Mouse (Mus musculus): ENCODE measurements around the gene Hmgcll1. TPM values are rescaled to one million over a fixed set of nuclear protein-coding genes. Genes with fewer than 3 reads are reported as not detected.

Hmgcll1 gene
- polyA plus RNA-seq, 1 experiment = not detected

- no peaks in the 10 kb centered on the region for H3K27me3 ChIP-seq (ENCODE audit: control insufficient read depth)
- no peak for TF ChIP-seq GATA1 (IDR thresholded peaks at IDR 0.05; ENCODE audit: low read length)
- TF ChIP-seq TAL1 (IDR thresholded peaks at IDR 0.05; ENCODE audit: low read length) = no peak
- no peak overlapping the region for H3K4me3 ChIP-seq (replicated peaks)
- no peaks in the 10 kb centered on the region for H3K9me3 ChIP-seq (ENCODE audit: control insufficient read depth, low read length)
- H3K36me3 ChIP-seq (ENCODE audit: control insufficient read depth) = no peaks in the 10 kb centered on the region
- peaks cover 2% of the 10 kb centered on the region; the same call in 1 of the 2 replicates for H3K4me1 ChIP-seq (ENCODE audit: control insufficient read depth)
These were observed 7.2 kb upstream of the Hmgcll1 start for GRCm38 (mm10) chr9:76007342-76007970.

GRCm38 (mm10) chr9:76013789-76014188 lies 866 bp upstream of the Hmgcll1 start:
- no peak overlapping the region for H3K4me3 ChIP-seq (replicated peaks)
- peaks cover 10% of the 10 kb centered on the region for H3K4me1 ChIP-seq (ENCODE audit: control insufficient read depth)
- H3K9me3 ChIP-seq (ENCODE audit: control insufficient read depth, low read length) = no peaks in the 10 kb centered on the region
- H3K27me3 ChIP-seq (ENCODE audit: control insufficient read depth) = peaks cover 9% of the 10 kb centered on the region
- no peak for TF ChIP-seq TAL1 (IDR thresholded peaks at IDR 0.05; ENCODE audit: low read length)
- TF ChIP-seq GATA1 (IDR thresholded peaks at IDR 0.05; ENCODE audit: low read length) = no peak
- no peaks in the 10 kb centered on the region for H3K36me3 ChIP-seq (ENCODE audit: control insufficient read depth)

GRCm38 (mm10) chr9:76015971-76016370 lies 1.3 kb downstream of the Hmgcll1 start:
- no peaks in the 10 kb centered on the region for H3K9me3 ChIP-seq (ENCODE audit: control insufficient read depth, low read length)
- H3K4me1 ChIP-seq (ENCODE audit: control insufficient read depth) = peaks cover 10% of the 10 kb centered on the region
- no peak for TF ChIP-seq GATA1 (IDR thresholded peaks at IDR 0.05; ENCODE audit: low read length)
- no peak for TF ChIP-seq TAL1 (IDR thresholded peaks at IDR 0.05; ENCODE audit: low read length)
- H3K36me3 ChIP-seq (ENCODE audit: control insufficient read depth) = no peaks in the 10 kb centered on the region
- no peak overlapping the region for H3K4me3 ChIP-seq (replicated peaks)
- peaks cover 9% of the 10 kb centered on the region for H3K27me3 ChIP-seq (ENCODE audit: control insufficient read depth)

- no peaks in the 10 kb centered on the region for H3K9me3 ChIP-seq (ENCODE audit: control insufficient read depth, low read length)
- TF ChIP-seq GATA1 (IDR thresholded peaks at IDR 0.05; ENCODE audit: low read length) (no peak), TAL1 (IDR thresholded peaks at IDR 0.05; ENCODE audit: low read length) (no peak)
These were observed 1.9 kb downstream of the Hmgcll1 start for GRCm38 (mm10) chr9:76016506-76016905.

GRCm38 (mm10) chr9:76023551-76023973 lies 8.9 kb downstream of the Hmgcll1 start:
- no peaks in the 10 kb centered on the region for H3K36me3 ChIP-seq (ENCODE audit: control insufficient read depth)
- H3K4me3 ChIP-seq (replicated peaks) = no peak overlapping the region
- no peaks in the 10 kb centered on the region for H3K9me3 ChIP-seq (ENCODE audit: control insufficient read depth, low read length)
- H3K27me3 ChIP-seq (ENCODE audit: control insufficient read depth) = no peaks in the 10 kb centered on the region
- TF ChIP-seq TAL1 (IDR thresholded peaks at IDR 0.05; ENCODE audit: low read length) (no peak), GATA1 (IDR thresholded peaks at IDR 0.05; ENCODE audit: low read length) (no peak)
- no peaks in the 10 kb centered on the region for H3K4me1 ChIP-seq (ENCODE audit: control insufficient read depth)

More at GRCm38 (mm10) chr9:76016506-76016905, 1.9 kb downstream of the Hmgcll1 start:
- Histone ChIP-seq H3K36me3 (ENCODE audit: control insufficient read depth) (no peaks in the 10 kb centered on the region), H3K4me3 (replicated peaks) (no peak overlapping the region), H3K27me3 (ENCODE audit: control insufficient read depth) (peaks cover 9% of the 10 kb centered on the region), H3K4me1 (ENCODE audit: control insufficient read depth) (peaks cover 10% of the 10 kb centered on the region)

GRCm38 (mm10) chr9:76024277-76025246 lies 9.9 kb downstream of the Hmgcll1 start:
- Histone ChIP-seq H3K9me3 (ENCODE audit: control insufficient read depth, low read length) (no peaks in the 10 kb centered on the region), H3K4me1 (ENCODE audit: control insufficient read depth) (no peaks in the 10 kb centered on the region), H3K36me3 (ENCODE audit: control insufficient read depth) (no peaks in the 10 kb centered on the region), H3K4me3 (replicated peaks) (no peak overlapping the region), H3K27me3 (ENCODE audit: control insufficient read depth) (no peaks in the 10 kb centered on the region)
- TF ChIP-seq GATA1 (IDR thresholded peaks at IDR 0.05; ENCODE audit: low read length) (no peak), TAL1 (IDR thresholded peaks at IDR 0.05; ENCODE audit: low read length) (no peak)

GRCm38 (mm10) chr9:76029471-76030199 lies 15.0 kb downstream of the Hmgcll1 start:
- Histone ChIP-seq H3K4me3 (replicated peaks) (no peak overlapping the region), H3K4me1 (ENCODE audit: control insufficient read depth) (no peaks in the 10 kb centered on the region), H3K27me3 (ENCODE audit: control insufficient read depth) (no peaks in the 10 kb centered on the region), H3K9me3 (ENCODE audit: control insufficient read depth, low read length) (no peaks in the 10 kb centered on the region), H3K36me3 (ENCODE audit: control insufficient read depth) (no peaks in the 10 kb centered on the region)
- TF ChIP-seq GATA1 (IDR thresholded peaks at IDR 0.05; ENCODE audit: low read length) (no peak), TAL1 (IDR thresholded peaks at IDR 0.05; ENCODE audit: low read length) (no peak)

GRCm38 (mm10) chr9:76035058-76035457 lies 20.4 kb downstream of the Hmgcll1 start:
- no peak for TF ChIP-seq GATA1 (IDR thresholded peaks at IDR 0.05; ENCODE audit: low read length)
- Histone ChIP-seq H3K27me3 (ENCODE audit: control insufficient read depth) (no peaks in the 10 kb centered on the region), H3K9me3 (ENCODE audit: control insufficient read depth, low read length) (no peaks in the 10 kb centered on the region)

More at GRCm38 (mm10) chr9:76035058-76035457, 20.4 kb downstream of the Hmgcll1 start:
- H3K4me3 ChIP-seq (replicated peaks) = no peak overlapping the region
- H3K36me3 ChIP-seq (ENCODE audit: control insufficient read depth) = no peaks in the 10 kb centered on the region
- peaks cover 6% of the 10 kb centered on the region for H3K4me1 ChIP-seq (ENCODE audit: control insufficient read depth)
